Mouse (Mus musculus): ENCODE measurements around the gene Wdr83. TPM values are rescaled to one million over a fixed set of nuclear protein-coding genes. Genes with fewer than 3 reads are reported as not detected.

Wdr83 gene
- polyA plus RNA-seq, 1 experiment = 37.7 TPM

DNA sequence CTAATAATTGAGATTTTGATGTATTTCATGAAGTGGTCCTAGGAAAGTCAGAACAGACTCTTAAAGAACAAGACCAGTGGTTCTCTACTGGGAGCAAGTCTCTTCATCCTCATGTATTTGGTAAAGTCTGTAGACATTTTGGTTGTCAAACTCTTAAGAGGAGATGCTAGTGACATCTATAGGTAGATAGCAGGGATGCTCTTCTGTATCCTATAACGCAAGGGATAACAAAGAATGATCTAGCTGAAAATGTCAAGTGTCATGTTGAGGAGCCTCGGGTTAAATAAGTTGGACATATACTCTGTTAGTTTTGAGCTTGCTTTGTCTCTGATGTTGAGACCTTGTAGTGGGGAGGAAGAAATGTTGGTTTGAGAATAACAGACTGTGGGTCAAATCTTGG lies 53.2 kb downstream of the Wdr83 start:
- Histone ChIP-seq H3K27me3 (replicated peaks; ENCODE audit: control insufficient read depth, insufficient read depth, low read length) (no peaks in the 10 kb centered on the region), H3K4me3 (ENCODE audit: insufficient read depth, low read depth, low read length) (no peak overlapping the region; the same call in 1 of the 2 replicates), H3K4me1 (ENCODE audit: control insufficient read depth, insufficient read depth, low read length) (peaks cover 34% of the 10 kb centered on the region), H3K27ac (ENCODE audit: insufficient read depth, low read depth, low read length) (no peak overlapping the region), H3K36me3 (ENCODE audit: control insufficient read depth, insufficient read depth, low read length) (no peaks in the 10 kb centered on the region; the same call in 1 of the 2 replicates)
- DNase-seq = no peak
- no peak for TF ChIP-seq POLR2A (IDR thresholded peaks at IDR 0.05; ENCODE audit: low read depth, low read length)
- TF ChIP-seq CTCF (conservative IDR thresholded peaks at IDR 0.05; ENCODE audit: insufficient read depth, insufficient read length, low read depth, low read length) = no peak
- 5% methylated on average over 2 of the region's 2 CpGs for WGBS

DNA sequence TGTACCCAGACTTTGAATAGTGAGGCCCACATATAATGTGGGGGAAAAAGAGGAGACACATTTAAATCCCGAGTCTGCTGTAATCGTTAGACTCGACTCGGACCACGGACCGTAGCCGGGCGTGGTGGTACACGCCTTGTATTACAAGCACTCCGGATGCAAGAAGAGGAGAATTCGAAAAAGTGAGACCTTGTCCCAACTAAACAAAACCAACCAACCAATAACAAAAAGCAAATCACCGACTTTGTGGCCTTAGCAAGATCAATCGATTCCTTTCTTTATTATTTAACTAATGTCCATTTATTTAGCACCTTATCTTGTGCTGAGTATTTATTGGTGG lies 53.6 kb downstream of the Wdr83 start:
- no peak for TF ChIP-seq POLR2A (IDR thresholded peaks at IDR 0.05; ENCODE audit: low read depth, low read length)
- no peak for TF ChIP-seq CTCF (conservative IDR thresholded peaks at IDR 0.05; ENCODE audit: insufficient read depth, insufficient read length, low read depth, low read length)
- WGBS = under 1% methylated on average over 13 of the region's 13 CpGs
- Histone ChIP-seq H3K4me1 (ENCODE audit: control insufficient read depth, insufficient read depth, low read length) (peaks cover 32% of the 10 kb centered on the region), H3K27me3 (replicated peaks; ENCODE audit: control insufficient read depth, insufficient read depth, low read length) (no peaks in the 10 kb centered on the region), H3K36me3 (ENCODE audit: control insufficient read depth, insufficient read depth, low read length) (no peaks in the 10 kb centered on the region; the same call in 1 of the 2 replicates), H3K27ac (ENCODE audit: insufficient read depth, low read depth, low read length) (peak overlapping the region; percentile 48; the same call in 1 of the 2 replicates), H3K4me3 (ENCODE audit: insufficient read depth, low read depth, low read length) (peak overlapping the region; percentile 91)
- DNase-seq = no peak

DNA sequence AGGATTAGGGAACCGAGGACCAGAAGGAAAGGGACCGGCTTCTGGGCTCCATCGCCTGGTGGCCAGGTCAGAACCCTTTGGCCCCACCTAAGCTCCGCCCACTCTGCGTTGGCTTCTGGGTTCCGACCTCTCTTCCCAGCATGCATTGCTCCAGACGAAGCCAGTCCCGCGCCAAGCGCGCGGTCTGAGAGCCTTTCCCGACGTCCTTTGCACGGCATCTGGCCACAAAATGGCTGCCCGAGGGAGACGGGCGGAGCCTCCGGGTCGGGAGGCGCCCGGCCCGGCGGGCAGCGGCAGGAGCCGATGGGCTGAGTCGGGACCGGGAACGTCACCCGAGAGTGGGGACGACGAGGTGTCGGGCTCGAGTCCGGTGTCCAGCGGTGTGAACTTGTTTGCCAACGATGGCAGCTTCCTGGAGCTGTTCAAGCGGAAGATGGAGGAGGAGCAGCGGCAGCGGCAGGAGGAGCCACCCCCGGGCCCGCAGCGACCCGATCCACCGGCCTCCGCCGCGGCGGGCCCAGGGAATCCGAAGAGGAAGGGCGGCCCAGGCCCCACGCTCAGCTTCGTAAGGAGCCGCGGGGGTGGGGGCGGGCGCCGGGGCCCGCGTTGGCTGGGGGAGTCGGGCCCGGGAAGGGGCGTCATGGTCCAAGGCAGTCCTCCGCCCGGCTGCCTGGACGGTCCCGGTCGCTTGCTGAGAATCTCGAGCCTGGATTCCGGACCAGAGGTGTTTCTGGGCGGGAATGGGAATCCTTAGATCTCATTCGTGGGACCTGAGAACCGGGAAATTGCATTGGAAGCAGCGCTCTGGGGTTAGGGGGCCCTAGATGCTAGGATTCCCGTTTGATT lies 54.2 kb downstream of the Wdr83 start, which contains the start of gene Trir:
TSS of gene Trir (plus strand) at position 154 of the 846 bp plus-strand sequence.
- TF ChIP-seq POLR2A (IDR thresholded peaks at IDR 0.05; ENCODE audit: low read depth, low read length) = peak; percentile 84
- 0 out of 2 replicates have a peak, but pooled peaks have one; percentile 11 for TF ChIP-seq CTCF (conservative IDR thresholded peaks at IDR 0.05; ENCODE audit: insufficient read depth, insufficient read length, low read depth, low read length)
- WGBS = under 1% methylated on average over 73 of the region's 75 CpGs
- H3K27me3 ChIP-seq (replicated peaks; ENCODE audit: control insufficient read depth, insufficient read depth, low read length) = no peaks in the 10 kb centered on the region
- peak within 1 kb of the TSS; percentile 91 for H3K4me3 ChIP-seq (ENCODE audit: insufficient read depth, low read depth, low read length)
- peaks cover 29% of the 10 kb centered on the region for H3K4me1 ChIP-seq (ENCODE audit: control insufficient read depth, insufficient read depth, low read length)
- H3K36me3 ChIP-seq (ENCODE audit: control insufficient read depth, insufficient read depth, low read length) = no peaks in the 10 kb centered on the region; the same call in 1 of the 2 replicates
- peak within 1 kb of the TSS; percentile 95 for H3K27ac ChIP-seq (ENCODE audit: insufficient read depth, low read depth, low read length)
- DNase-seq = peak; percentile 99

DNA sequence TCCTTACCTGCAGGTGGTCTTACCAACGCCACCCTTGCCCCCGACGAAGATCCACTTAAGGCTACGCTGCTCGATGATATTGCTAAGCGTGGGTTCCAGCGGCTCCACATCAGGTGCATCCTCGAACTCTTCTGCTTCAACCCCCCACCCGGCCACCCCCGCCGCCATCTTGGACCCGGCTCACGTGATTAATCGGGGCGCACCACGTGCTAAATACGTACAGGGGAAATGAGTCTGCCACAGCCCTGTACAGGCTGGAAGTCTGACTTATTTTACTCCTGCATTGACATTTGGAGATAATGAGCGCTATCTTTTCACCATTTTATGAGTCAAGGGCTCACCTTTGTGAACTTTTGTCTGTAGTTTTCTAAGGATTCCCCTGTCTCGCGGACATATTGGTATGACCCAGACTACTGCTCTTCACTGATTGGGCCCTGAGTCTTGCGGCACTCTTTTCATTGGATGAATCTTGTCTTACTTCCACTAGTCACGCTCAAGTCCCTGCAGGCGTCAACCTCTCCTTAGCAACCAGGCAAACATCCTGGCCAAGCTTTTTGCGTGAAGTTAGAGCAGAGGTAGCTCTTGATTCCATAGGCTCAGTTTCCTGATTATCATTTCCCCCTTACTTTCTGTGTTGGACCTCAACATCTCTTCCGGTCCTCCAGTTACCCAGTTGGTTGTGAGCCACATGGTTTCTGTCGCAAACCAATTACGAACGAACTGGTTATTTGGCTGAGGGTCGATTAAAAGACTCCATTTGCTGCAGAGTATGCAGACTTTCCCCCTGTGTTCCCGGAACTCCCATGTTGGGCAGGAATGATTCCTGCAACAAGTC lies 55.8 kb downstream of the Wdr83 start, which contains the start of gene Asna1:
TSS of gene Asna1 (minus strand) at position 184 of the 835 bp plus-strand sequence.
- 2% methylated on average over 30 of the region's 30 CpGs for WGBS

More for the DNA sequence above, 55.8 kb downstream of the Wdr83 start, which contains the start of gene Asna1:
- peaks cover 23% of the 10 kb centered on the region for H3K4me1 ChIP-seq (ENCODE audit: control insufficient read depth, insufficient read depth, low read length)
- no peak for TF ChIP-seq CTCF (conservative IDR thresholded peaks at IDR 0.05; ENCODE audit: insufficient read depth, insufficient read length, low read depth, low read length)
- peak; percentile 25 for TF ChIP-seq POLR2A (IDR thresholded peaks at IDR 0.05; ENCODE audit: low read depth, low read length)
- peak within 1 kb of the TSS; percentile 97 for H3K27ac ChIP-seq (ENCODE audit: insufficient read depth, low read depth, low read length)
- DNase-seq = peak; percentile 95
- peak within 1 kb of the TSS; percentile 96 for H3K4me3 ChIP-seq (ENCODE audit: insufficient read depth, low read depth, low read length)
- H3K27me3 ChIP-seq (replicated peaks; ENCODE audit: control insufficient read depth, insufficient read depth, low read length) = no peaks in the 10 kb centered on the region
- H3K36me3 ChIP-seq (ENCODE audit: control insufficient read depth, insufficient read depth, low read length) = no peaks in the 10 kb centered on the region; the same call in 1 of the 2 replicates

Other genes with a start within 250 kb of the Wdr83 start
- 24.2 and 41.0 TPM in 2 replicates for gene Gadd45gip1, start 249.8 kb downstream of the Wdr83 start, polyA plus RNA-seq (2012; rRNA removed)
- 73.0 TPM in 2 replicates for gene Rad23a, start 240.6 kb downstream of the Wdr83 start, polyA plus RNA-seq (2012; rRNA removed)
- gene Calr, start 234.4 kb downstream of the Wdr83 start, polyA plus RNA-seq (2012; rRNA removed) = 316 and 337 TPM in 2 replicates
- gene Farsa, start 224.3 kb downstream of the Wdr83 start, polyA plus RNA-seq (2012; rRNA removed) = 37.5 and 37.6 TPM in 2 replicates
- 0.87 and 1.7 TPM in 2 replicates for gene Syce2, start 209.2 kb downstream of the Wdr83 start, polyA plus RNA-seq (2012; rRNA removed)
- gene Gcdh, start 187.4 kb downstream of the Wdr83 start, polyA plus RNA-seq (2012; rRNA removed) = 700 TPM in 2 replicates
- 3.2 and 6.0 TPM in 2 replicates for gene Klf1, start 179.4 kb downstream of the Wdr83 start, polyA plus RNA-seq (2012; rRNA removed)
- 19.0 and 20.1 TPM in 2 replicates for gene Dnase2a, start 172.7 kb downstream of the Wdr83 start, polyA plus RNA-seq (2012; rRNA removed)
- 0.18 and 0.38 TPM in 2 replicates for gene Mast1, start 143.9 kb downstream of the Wdr83 start, polyA plus RNA-seq (2012; rRNA removed)
- not detected in 2 replicates for gene Rtbdn, start 134.3 kb downstream of the Wdr83 start, polyA plus RNA-seq (2012; rRNA removed)
- not detected in 2 replicates for gene Gm49661, start 111.9 kb downstream of the Wdr83 start, polyA plus RNA-seq (2012; rRNA removed)
- gene Prdx2, start 111.7 kb downstream of the Wdr83 start, polyA plus RNA-seq (2012; rRNA removed) = 304 and 376 TPM in 2 replicates
- 29.4 and 34.4 TPM in 2 replicates for gene Rnaseh2a, start 111.5 kb downstream of the Wdr83 start, polyA plus RNA-seq (2012; rRNA removed)
- gene Junb, start 102.6 kb downstream of the Wdr83 start, polyA plus RNA-seq (2012; rRNA removed) = 19.2 and 20.9 TPM in 2 replicates
- 34.5 and 34.6 TPM in 2 replicates for gene Hook2, start 90.7 kb downstream of the Wdr83 start, polyA plus RNA-seq (2012; rRNA removed)
- not detected in 2 replicates for gene Best2, start 66.8 kb downstream of the Wdr83 start, polyA plus RNA-seq (2012; rRNA removed)
- gene Asna1, start 56.0 kb downstream of the Wdr83 start, polyA plus RNA-seq (2012; rRNA removed) = 266 and 270 TPM in 2 replicates
- 103 and 111 TPM in 2 replicates for gene Trir, start 54.5 kb downstream of the Wdr83 start, polyA plus RNA-seq (2012; rRNA removed)
- gene Tnpo2, start 44.4 kb downstream of the Wdr83 start, polyA plus RNA-seq (2012; rRNA removed) = 36.1 and 45.0 TPM in 2 replicates
- gene Fbxw9, start 21.3 kb downstream of the Wdr83 start, polyA plus RNA-seq (2012; rRNA removed) = 32.6 and 39.6 TPM in 2 replicates
- gene Gm5741, start 13.3 kb downstream of the Wdr83 start, polyA plus RNA-seq (2012; rRNA removed) = 0.91 TPM in 1 of 2 replicates, not detected in the other
- 26.0 and 30.8 TPM in 2 replicates for gene Dhps, start 9.5 kb downstream of the Wdr83 start, polyA plus RNA-seq (2012; rRNA removed)
- 141 and 157 TPM in 2 replicates for gene Wdr83os, start 566 bp downstream of the Wdr83 start, polyA plus RNA-seq (2012; rRNA removed)
- gene Man2b1, start 2.0 kb upstream of the Wdr83 start, polyA plus RNA-seq (2012; rRNA removed) = 111 and 116 TPM in 2 replicates
- gene Zfp791, start 41.8 kb upstream of the Wdr83 start, polyA plus RNA-seq (2012; rRNA removed) = 0.76 and 0.84 TPM in 2 replicates
- not detected in 2 replicates for gene Cks1brt, start 70.6 kb upstream of the Wdr83 start, polyA plus RNA-seq (2012; rRNA removed)
- gene Olfr371, start 144.7 kb upstream of the Wdr83 start, polyA plus RNA-seq (2012; rRNA removed) = not detected in 2 replicates
- 6.9 and 9.9 TPM in 2 replicates for gene Orc6, start 218.3 kb upstream of the Wdr83 start, polyA plus RNA-seq (2012; rRNA removed)
- 26.0 and 33.3 TPM in 2 replicates for gene Vps35, start 218.5 kb upstream of the Wdr83 start, polyA plus RNA-seq (2012; rRNA removed)

All from kidney, adult 2 months (tissue).